24 mouse cellular contexts compared by ENCODE assay signal in genomic region chr7:50041112-50041511, GRCm38 (mm10).
"Had no signal": no experiment of that assay in that cellular context is flagged by ENCODE, and none has a peak within 500 bp of the region (broad histone marks: within the 10 kb centered on the region; RNA-seq: fewer than 3 reads in every experiment).

No protein-coding gene starts in this region.

- H3K36me3 ChIP-seq: kidney, embryonic 15.5 days; limb, embryonic 15.5 days; midbrain, embryonic 12.5 days; midbrain, embryonic 15.5 days; neural tube, embryonic 12.5 days; neural tube, embryonic 15.5 days had no signal

- H3K27me3 ChIP-seq: kidney, embryonic 15.5 days; limb, embryonic 15.5 days; midbrain, embryonic 12.5 days; midbrain, embryonic 15.5 days; neural tube, embryonic 12.5 days; neural tube, embryonic 15.5 days had no signal

- H3K9me3 ChIP-seq: kidney, embryonic 15.5 days; limb, embryonic 15.5 days; midbrain, embryonic 12.5 days; midbrain, embryonic 15.5 days; neural tube, embryonic 12.5 days; neural tube, embryonic 15.5 days had no signal

- DNase-seq: kidney, adult 2 months; kidney, postnatal 14 days; kidney, postnatal 4 days; layer of hippocampus, adult 9-11 months; liver, postnatal 0 days; lung, embryonic 14.5 days; right cerebral cortex, adult 18-20 months; right cerebral cortex, postnatal 14 days; right cerebral cortex, postnatal 4 days; thymus, adult 2 months; thymus, postnatal 14 days; thymus, postnatal 4 days had no signal

- H3K4me3 ChIP-seq: kidney, embryonic 15.5 days; limb, embryonic 15.5 days; midbrain, embryonic 12.5 days; midbrain, embryonic 15.5 days; neural tube, embryonic 12.5 days; neural tube, embryonic 15.5 days had no signal

- ATAC-seq: intestine, postnatal 0 days; liver, postnatal 0 days; lung, postnatal 0 days; midbrain, embryonic 15.5 days had no signal

- H3K4me1 ChIP-seq: kidney, embryonic 15.5 days; midbrain, embryonic 12.5 days; midbrain, embryonic 15.5 days; neural tube, embryonic 12.5 days; neural tube, embryonic 15.5 days had no signal

- H3K27ac ChIP-seq: kidney, embryonic 15.5 days; limb, embryonic 15.5 days; liver, embryonic 14.5 days; macrophage; midbrain, embryonic 12.5 days; midbrain, embryonic 15.5 days; neural tube, embryonic 12.5 days; neural tube, embryonic 15.5 days; stomach, postnatal 0 days had no signal

- H3K9ac ChIP-seq: kidney, embryonic 15.5 days; limb, embryonic 15.5 days; liver, embryonic 14.5 days; liver, postnatal 0 days; lung, embryonic 14.5 days; midbrain, embryonic 12.5 days; midbrain, embryonic 15.5 days; neural tube, embryonic 12.5 days; neural tube, embryonic 15.5 days had no signal

- H3K4me2 ChIP-seq: kidney, embryonic 15.5 days; limb, embryonic 15.5 days; liver, embryonic 11.5 days; lung, embryonic 14.5 days; midbrain, embryonic 12.5 days; midbrain, embryonic 15.5 days; neural tube, embryonic 12.5 days; neural tube, embryonic 15.5 days had no signal
